Mouse (Mus musculus) Patski (cell line): ENCODE results near the gene Egflam. TPM values are rescaled to one million over a fixed set of nuclear protein-coding genes. Genes with fewer than 3 reads are reported as not detected.

Experiments
- ATAC-seq: fragments of 100-300 bp; one replicate; pipeline ENCODE4 v1.8.0; 2021
- CTCF ChIA-PET: fragments of 350-600 bp; sonication (Branson Sonifier 250); formaldehyde crosslinking; loops from one replicate; lab custom pipeline; 2022; ENCODE audit warnings: inconsistent platforms; lab: Charles Lee
- POLR2A ChIA-PET: fragments of 350-600 bp; sonication (Branson Sonifier 250); formaldehyde crosslinking; loops from one replicate; lab custom pipeline; 2022; ENCODE audit warnings: antibody characterized with exemption, inconsistent platforms; lab: Charles Lee
- DNase-seq: peaks from one replicate; pipeline ENCODE4 v3.0.0-alpha.2; 2011; ENCODE audit warnings: low read depth, low spot score
- H3K27me3 ChIP-seq: fragments of 371-371 bp; one replicate; pipeline ENCODE4 v1.5.1; 2021
- CTCF ChIP-seq: fragments of 100-300 bp; IDR thresholded peaks from one replicate; pipeline ENCODE4 v1.5.1; 2021
- in situ Hi-C: fragments of 300-500 bp; cut with MboI; formaldehyde crosslinking; loops from 3 replicates; pipeline ENCODE4 v1.11.1; 2018; ENCODE audit warnings: low pct_unique_long_range_greater_than_20kb, mixed read lengths
- polyA plus RNA-seq: library from polyadenylated mRNA; unstranded; gene quantifications from one replicate; pipeline ENCODE4 v1.2.3, GENCODE M21; 2021

Egflam gene
- polyA plus RNA-seq, 1 experiment from 2014 or later: 0.06 TPM

- DNase-seq (no peak), ATAC-seq (no peak)
- CTCF ChIA-PET: no interaction called here
- TF ChIP-seq CTCF: no peak
- in situ Hi-C loops: no loop called here
- H3K27me3 ChIP-seq: peaks cover 17% of the 10 kb centered on the region
- POLR2A ChIA-PET: no interaction called here
These were observed 45.6 kb downstream of the Egflam start for GRCm38 (mm10) chr15:7352635-7353051.

DNA sequence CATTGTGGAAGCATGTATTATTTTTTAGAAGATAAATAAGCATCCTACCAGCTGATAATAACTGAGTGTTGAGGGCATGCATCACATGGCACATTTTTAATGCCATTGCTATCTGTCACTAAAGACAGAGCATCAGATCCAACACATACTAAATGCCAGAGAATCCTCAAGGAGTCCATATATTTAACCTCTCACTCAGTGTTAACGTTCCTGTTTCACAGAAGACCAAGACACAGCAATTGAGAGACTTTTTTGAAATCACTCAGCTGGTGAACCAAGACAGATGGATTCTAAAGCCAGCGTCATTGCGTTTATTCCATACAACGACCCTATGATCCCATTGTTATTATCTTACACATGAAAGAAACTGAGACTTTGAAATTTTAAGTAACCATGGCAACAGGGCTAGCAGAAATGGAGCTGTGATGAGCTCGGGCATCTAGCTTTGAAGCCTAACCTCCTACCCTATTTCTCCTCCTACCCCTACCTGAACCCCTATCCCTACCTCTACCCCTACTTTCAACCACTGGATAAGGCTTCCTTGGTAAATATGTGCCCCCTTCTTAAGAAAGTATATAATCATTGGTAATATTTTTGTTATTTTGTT, 57.4 kb downstream of the Egflam start:
- no peak for DNase-seq
- H3K27me3 ChIP-seq: peaks cover 54% of the 10 kb centered on the region
- CTCF ChIA-PET: no interaction called here
- ATAC-seq: no peak
- POLR2A ChIA-PET: no interaction called here
- in situ Hi-C loops: no loop called here
- no peak for TF ChIP-seq CTCF

GRCm38 (mm10) chr15:7334517-7335298, 63.5 kb downstream of the Egflam start:
- ChIA-PET CTCF (no interaction called here), POLR2A (no interaction called here)
- in situ Hi-C loops: no loop called here
- TF ChIP-seq CTCF: no peak
- peaks cover 58% of the 10 kb centered on the region for H3K27me3 ChIP-seq
- DNase-seq (no peak), ATAC-seq (no peak)

GRCm38 (mm10) chr15:7332875-7333274, 65.3 kb downstream of the Egflam start:
- CTCF ChIA-PET: no interaction called here
- in situ Hi-C loops: no loop called here
- peaks cover 51% of the 10 kb centered on the region for H3K27me3 ChIP-seq
- DNase-seq (no peak), ATAC-seq (no peak)
- POLR2A ChIA-PET: no interaction called here
- no peak for TF ChIP-seq CTCF

DNA sequence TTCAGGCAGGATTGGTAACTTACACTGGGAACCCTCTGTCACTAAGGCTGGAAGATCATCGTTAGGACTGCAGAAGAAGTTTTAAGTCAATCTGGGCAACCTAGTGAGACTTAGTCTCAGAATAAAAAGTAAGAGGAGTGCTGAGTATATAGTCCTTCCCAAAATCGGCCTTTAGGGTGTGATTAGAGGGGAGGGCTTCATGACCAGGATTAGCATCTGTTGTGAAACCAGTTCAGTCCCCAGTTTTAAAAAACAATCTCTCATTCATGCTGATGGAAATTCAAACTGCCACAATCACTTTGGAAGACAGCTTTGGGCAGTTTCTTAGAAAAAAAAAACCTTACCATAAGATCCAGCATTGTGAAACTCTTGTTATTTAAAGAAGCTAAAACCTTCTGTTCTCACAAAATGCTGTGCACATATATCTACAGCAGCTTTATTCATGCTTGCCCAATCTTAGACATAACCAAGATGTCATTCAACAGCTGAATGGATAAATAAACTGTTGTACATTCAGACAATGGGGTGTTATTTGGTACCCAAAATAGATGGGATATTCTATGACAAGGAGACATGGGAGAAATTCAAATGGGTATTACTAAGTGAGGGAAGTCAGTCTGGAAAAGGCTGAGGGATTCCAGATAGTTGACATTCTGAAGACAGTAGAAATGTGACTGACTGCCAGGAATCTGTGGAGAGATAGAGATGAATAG, 75.4 kb downstream of the Egflam start:
- peaks cover 57% of the 10 kb centered on the region for H3K27me3 ChIP-seq
- ChIA-PET POLR2A (no interaction called here), CTCF (no interaction called here)
- no peak for TF ChIP-seq CTCF
- in situ Hi-C loops: no loop called here
- ATAC-seq: no peak
- DNase-seq: no peak

GRCm38 (mm10) chr15:7320901-7321300, 77.3 kb downstream of the Egflam start:
- DNase-seq: no peak
- ChIA-PET CTCF (no interaction called here), POLR2A (no interaction called here)
- in situ Hi-C loops: no loop called here
- peaks cover 51% of the 10 kb centered on the region for H3K27me3 ChIP-seq
- no peak for TF ChIP-seq CTCF
- ATAC-seq: no peak

DNA sequence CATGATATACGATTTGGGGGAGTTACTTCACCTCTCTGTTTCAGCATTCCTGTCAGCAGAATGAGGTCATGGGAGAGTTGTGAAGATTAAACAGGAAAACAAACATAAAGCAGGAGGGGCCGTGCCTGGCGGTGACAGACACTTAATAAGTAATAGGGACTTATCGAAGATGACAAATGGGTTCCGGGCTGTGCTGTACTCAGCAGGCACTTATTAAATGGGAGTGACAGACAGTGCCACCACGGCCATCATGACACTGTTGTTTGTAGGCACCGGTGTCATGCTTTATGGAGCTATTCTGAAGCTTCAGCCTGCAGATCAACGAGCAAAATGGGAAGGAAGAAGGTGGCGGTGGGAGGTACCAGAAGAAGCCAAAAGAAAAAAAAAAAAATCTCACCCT, 82.7 kb downstream of the Egflam start:
- peaks cover 56% of the 10 kb centered on the region for H3K27me3 ChIP-seq
- no peak for ATAC-seq
- in situ Hi-C loops: no loop called here
- no peak for DNase-seq
- TF ChIP-seq CTCF: no peak
- CTCF ChIA-PET: interaction anchor here (1.1 kb wide), 1 partner anchor 12 kb away, joined by 3 read pairs; no protein-coding TSS in a partner anchor
- POLR2A ChIA-PET: no interaction called here

GRCm38 (mm10) chr15:7308711-7309110, 89.5 kb downstream of the Egflam start:
- peaks cover 64% of the 10 kb centered on the region for H3K27me3 ChIP-seq
- in situ Hi-C loops: no loop called here
- DNase-seq (no peak), ATAC-seq (no peak)
- POLR2A ChIA-PET: no interaction called here
- CTCF ChIA-PET: no interaction called here
- TF ChIP-seq CTCF: no peak

- in situ Hi-C loops: no loop called here
- DNase-seq (no peak), ATAC-seq (no peak)
- CTCF ChIA-PET: no interaction called here
- TF ChIP-seq CTCF: no peak
- peaks cover 47% of the 10 kb centered on the region for H3K27me3 ChIP-seq
- POLR2A ChIA-PET: no interaction called here
These were observed 98.3 kb downstream of the Egflam start for GRCm38 (mm10) chr15:7299892-7300291.

- no peak for TF ChIP-seq CTCF
- ATAC-seq: no peak
- CTCF ChIA-PET: no interaction called here
These were observed 103.0 kb downstream of the Egflam start for GRCm38 (mm10) chr15:7295199-7295598.

GRCm38 (mm10) chr15:7292854-7293253, 105.3 kb downstream of the Egflam start:
- POLR2A ChIA-PET: no interaction called here
- no peak for TF ChIP-seq CTCF
- in situ Hi-C loops: no loop called here
- no peak for DNase-seq
- H3K27me3 ChIP-seq: peaks cover 43% of the 10 kb centered on the region
- CTCF ChIA-PET: interaction anchor here (1.1 kb wide), 1 partner anchor 29 kb away, joined by 3 read pairs; no protein-coding TSS in a partner anchor
- no peak for ATAC-seq

More at GRCm38 (mm10) chr15:7295199-7295598, 103.0 kb downstream of the Egflam start:
- DNase-seq: no peak
- POLR2A ChIA-PET: no interaction called here
- peaks cover 47% of the 10 kb centered on the region for H3K27me3 ChIP-seq
- in situ Hi-C loops: no loop called here
